Mouse (Mus musculus) olfactory bulb, adult 2 months (tissue): ENCODE measurements around the gene Gsk3b. TPM values are rescaled to one million over a fixed set of nuclear protein-coding genes. Genes with fewer than 3 reads are reported as not detected.

Experiments
- H3K27ac ChIP-seq: fragments of 200-500 bp; 2 replicates; pipeline ENCODE4 v1.5.1; 2012; ENCODE audit warnings: low read depth, low read length; ENCODE audit not compliant: insufficient read depth
- H3K4me1 ChIP-seq: fragments of 200-500 bp; 2 replicates; pipeline ENCODE4 v1.6.1; 2012; ENCODE audit warnings: low read length; ENCODE audit not compliant: control insufficient read depth, insufficient read depth
- H3K4me3 ChIP-seq: fragments of 200-500 bp; 2 replicates; pipeline ENCODE4 v1.5.1; 2012; ENCODE audit warnings: mild to moderate bottlenecking, low read depth, low read length, moderate library complexity; ENCODE audit not compliant: insufficient read depth
- CTCF ChIP-seq: fragments of 200-500 bp; IDR thresholded peaks from 2 replicates; pipeline ENCODE4 v1.5.1; 2012; ENCODE audit warnings: low read depth, mild to moderate bottlenecking, low read length, moderate library complexity; ENCODE audit not compliant: insufficient read depth
- POLR2A ChIP-seq: fragments of 200-500 bp; IDR thresholded peaks from 2 replicates; pipeline ENCODE4 v1.6.1; 2012; ENCODE audit warnings: mild to moderate bottlenecking, low read depth, low read length, moderate library complexity; ENCODE audit not compliant: insufficient read depth
- WGBS: fragments of 180-500 bp; shearing (Covaris S2); methylation state at CpG from one replicate; pipeline ENCODE4 v1.1.7; 2018; 5-methylcytosine and 5-hydroxymethylcytosine counted together
- polyA plus RNA-seq: library from polyadenylated mRNA; stranded (reverse); fragments of >200 nt; gene quantifications from 2 replicates; pipeline ENCODE4 v1.2.4, GENCODE M21; 2012; ENCODE audit warnings: low replicate concordance; ENCODE audit not compliant: missing spikeins, insufficient read depth, insufficient read length

The Gsk3b gene
- polyA plus RNA-seq, 1 experiment: 135 TPM

GRCm38 (mm10) chr16:38118723-38119122, 29.9 kb downstream of the Gsk3b start:
- 82% methylated on average over 1 of the region's 1 CpGs for WGBS
- Histone ChIP-seq H3K27ac (no peak overlapping the region), H3K4me3 (no peak overlapping the region), H3K4me1 (peaks cover 7% of the 10 kb centered on the region; the same call in 1 of the 2 replicates)
- TF ChIP-seq POLR2A (no peak), CTCF (no peak)

GRCm38 (mm10) chr16:38119286-38119685, 30.5 kb downstream of the Gsk3b start:
- WGBS: 88% methylated on average over 5 of the region's 5 CpGs

GRCm38 (mm10) chr16:38129171-38129570, 40.4 kb downstream of the Gsk3b start:
- 70% methylated on average over 5 of the region's 5 CpGs for WGBS

More at GRCm38 (mm10) chr16:38119286-38119685, 30.5 kb downstream of the Gsk3b start:
- Histone ChIP-seq H3K27ac (no peak overlapping the region), H3K4me1 (peaks cover 7% of the 10 kb centered on the region; the same call in 1 of the 2 replicates), H3K4me3 (no peak overlapping the region)
- TF ChIP-seq CTCF (no peak), POLR2A (no peak)

GRCm38 (mm10) chr16:38131041-38131440, 42.2 kb downstream of the Gsk3b start:
- 60% methylated on average over 3 of the region's 3 CpGs for WGBS
- TF ChIP-seq CTCF (no peak), POLR2A (no peak)

More at GRCm38 (mm10) chr16:38129171-38129570, 40.4 kb downstream of the Gsk3b start:
- no peak for TF ChIP-seq CTCF
- no peak for TF ChIP-seq POLR2A
- Histone ChIP-seq H3K27ac (no peak overlapping the region), H3K4me1 (peaks cover 13% of the 10 kb centered on the region), H3K4me3 (no peak overlapping the region)

GRCm38 (mm10) chr16:38131756-38132155, 43.0 kb downstream of the Gsk3b start:
- TF ChIP-seq CTCF: no peak
- no peak for TF ChIP-seq POLR2A

More at GRCm38 (mm10) chr16:38131041-38131440, 42.2 kb downstream of the Gsk3b start:
- Histone ChIP-seq H3K27ac (no peak overlapping the region), H3K4me1 (peaks cover 17% of the 10 kb centered on the region), H3K4me3 (no peak overlapping the region)

GRCm38 (mm10) chr16:38132210-38132609, 43.4 kb downstream of the Gsk3b start:
- H3K4me3 ChIP-seq: no peak overlapping the region
- H3K27ac ChIP-seq: no peak overlapping the region
- 56% methylated on average over 7 of the region's 7 CpGs for WGBS
- TF ChIP-seq POLR2A (no peak), CTCF (no peak)
- peaks cover 24% of the 10 kb centered on the region for H3K4me1 ChIP-seq

More at GRCm38 (mm10) chr16:38131756-38132155, 43.0 kb downstream of the Gsk3b start:
- Histone ChIP-seq H3K27ac (0 out of 2 replicates have a peak overlapping the region, but pooled peaks have one; percentile 57), H3K4me3 (no peak overlapping the region), H3K4me1 (peaks cover 22% of the 10 kb centered on the region)
- WGBS: 37% methylated on average over 9 of the region's 9 CpGs

GRCm38 (mm10) chr16:38137296-38137695, 48.5 kb downstream of the Gsk3b start:
- Histone ChIP-seq H3K27ac (no peak overlapping the region), H3K4me1 (peaks cover 27% of the 10 kb centered on the region), H3K4me3 (no peak overlapping the region)
- 31% methylated on average over 5 of the region's 5 CpGs for WGBS
- TF ChIP-seq CTCF: peak; percentile 49
- no peak for TF ChIP-seq POLR2A

- Histone ChIP-seq H3K4me1 (peaks cover 2% of the 10 kb centered on the region; the same call in 1 of the 2 replicates), H3K27ac (no peak overlapping the region), H3K4me3 (no peak overlapping the region)
- TF ChIP-seq CTCF (no peak), POLR2A (no peak)
- WGBS: 95% methylated on average over 4 of the region's 4 CpGs
Measured at GRCm38 (mm10) chr16:38144898-38145297, 56.1 kb downstream of the Gsk3b start.

GRCm38 (mm10) chr16:38150555-38150954, 61.8 kb downstream of the Gsk3b start:
- TF ChIP-seq POLR2A: no peak
- no peak for TF ChIP-seq CTCF
- H3K4me1 ChIP-seq: no peaks in the 10 kb centered on the region
- no peak overlapping the region for H3K4me3 ChIP-seq
- no peak overlapping the region for H3K27ac ChIP-seq

- Histone ChIP-seq H3K4me1 (peaks cover 13% of the 10 kb centered on the region), H3K27ac (no peak overlapping the region), H3K4me3 (no peak overlapping the region)
- TF ChIP-seq POLR2A (no peak), CTCF (no peak)
- 93% methylated on average over 7 of the region's 7 CpGs for WGBS
Measured at GRCm38 (mm10) chr16:38157854-38158622, 69.2 kb downstream of the Gsk3b start.
